Mouse (Mus musculus) embryonic facial prominence, embryonic 11.5 days (tissue): ENCODE measurements around the gene Sorl1. TPM values are rescaled to one million over a fixed set of nuclear protein-coding genes. Genes with fewer than 3 reads are reported as not detected.

Experiments used
- ATAC-seq: fragments of 200-750 bp; cut with Nextera tagmentation; replicated peaks from 2 replicates; pipeline ENCODE4 v1.8.0; 2017; ENCODE audit warnings: low read depth; ENCODE audit not compliant: insufficient number of reproducible peaks, low FRiP score, low TSS enrichment
- DNase-seq: peaks from one replicate; pipeline ENCODE4 v3.0.0-alpha.2; 2015; ENCODE audit warnings: low spot score
- H3K27ac ChIP-seq: fragments of 300-500 bp; sonication (generic); replicated peaks from 2 replicates; pipeline ENCODE4 v1.5.1; 2014; ENCODE audit warnings: mild to moderate bottlenecking, low read depth, low read length, control low read depth
- H3K27me3 ChIP-seq: fragments of 300-500 bp; sonication (generic); 2 replicates; pipeline ENCODE4 v1.6.1; 2014; ENCODE audit warnings: mild to moderate bottlenecking, low read length, moderate library complexity, mixed read lengths; ENCODE audit not compliant: control insufficient read depth, insufficient read depth
- H3K36me3 ChIP-seq: fragments of 300-500 bp; sonication (generic); replicated peaks from 2 replicates; pipeline ENCODE4 v1.6.1; 2014; ENCODE audit warnings: low read depth, mild to moderate bottlenecking, low read length, moderate library complexity, mixed read lengths; ENCODE audit not compliant: control insufficient read depth, insufficient read depth
- H3K4me1 ChIP-seq: fragments of 300-500 bp; sonication (generic); 2 replicates; pipeline ENCODE4 v1.6.1; 2014; ENCODE audit warnings: low read length, mixed read lengths; ENCODE audit not compliant: control insufficient read depth, insufficient read depth
- H3K4me2 ChIP-seq: fragments of 300-500 bp; sonication (generic); 2 replicates; pipeline ENCODE4 v1.6.1; 2014; ENCODE audit warnings: low read depth, mild to moderate bottlenecking, control low read depth, low read length, moderate library complexity
- H3K4me3 ChIP-seq: fragments of 300-500 bp; sonication (generic); 2 replicates; pipeline ENCODE4 v1.5.1; 2014; ENCODE audit warnings: low read depth, low read length, control low read depth
- H3K9ac ChIP-seq: fragments of 300-500 bp; sonication (generic); replicated peaks from 2 replicates; pipeline ENCODE4 v1.6.1; 2014; ENCODE audit warnings: mild to moderate bottlenecking, control low read depth, low read length
- H3K9me3 ChIP-seq: fragments of 300-500 bp; sonication (generic); replicated peaks from 2 replicates; pipeline ENCODE4 v1.6.1; 2016; ENCODE audit warnings: mild to moderate bottlenecking, low read length, inconsistent platforms, mixed read lengths; ENCODE audit not compliant: control insufficient read depth
- WGBS: fragments of 180-500 bp; shearing (Covaris S2); extraction: QIAGEN DNeasy Blood & Tissue Kit; methylation state at CpG from one replicate; pipeline ENCODE4 v1.1.7; 2014; 5-methylcytosine and 5-hydroxymethylcytosine counted together
- polyA plus RNA-seq: library from polyadenylated mRNA; unstranded; fragments of >200 nt; fragmentation: Nextera tagmentation; extraction: Ambion mirVana; gene quantifications from 2 replicates; pipeline ENCODE4 v1.2.1, GENCODE M21; 2014

Gene Sorl1
- polyA plus RNA-seq, 1 experiment from 2014 or later, result 5.8 TPM

GRCm38 (mm10) chr9:42157981-42158380 lies 33.9 kb upstream of the Sorl1 start:
- no peaks in the 10 kb centered on the region for H3K9me3 ChIP-seq
- no peaks in the 10 kb centered on the region for H3K4me1 ChIP-seq
- H3K4me3 ChIP-seq, result no peak overlapping the region
- H3K9ac ChIP-seq, result no peak overlapping the region
- 88% methylated on average over 5 of the region's 5 CpGs for WGBS
- no peaks in the 10 kb centered on the region for H3K36me3 ChIP-seq
- ATAC-seq (no peak), DNase-seq (no peak)
- no peak overlapping the region for H3K4me2 ChIP-seq
- no peaks in the 10 kb centered on the region for H3K27me3 ChIP-seq
- no peak overlapping the region for H3K27ac ChIP-seq

GRCm38 (mm10) chr9:42156566-42156965 lies 32.5 kb upstream of the Sorl1 start:
- H3K9ac ChIP-seq, result no peak overlapping the region
- H3K36me3 ChIP-seq, result no peaks in the 10 kb centered on the region
- no peaks in the 10 kb centered on the region for H3K4me1 ChIP-seq
- H3K4me3 ChIP-seq, result no peak overlapping the region
- DNase-seq (no peak), ATAC-seq (no peak)
- WGBS, result 85% methylated on average over 3 of the region's 3 CpGs
- no peak overlapping the region for H3K4me2 ChIP-seq
- H3K9me3 ChIP-seq, result no peaks in the 10 kb centered on the region
- H3K27me3 ChIP-seq, result no peaks in the 10 kb centered on the region
- H3K27ac ChIP-seq, result no peak overlapping the region

- Histone ChIP-seq H3K4me3 (no peak overlapping the region), H3K9ac (no peak overlapping the region), H3K27ac (no peak overlapping the region), H3K9me3 (no peaks in the 10 kb centered on the region), H3K36me3 (no peaks in the 10 kb centered on the region), H3K4me1 (no peaks in the 10 kb centered on the region), H3K27me3 (no peaks in the 10 kb centered on the region), H3K4me2 (no peak overlapping the region)
- no peak for DNase-seq
- 85% methylated on average over 6 of the region's 6 CpGs for WGBS
- ATAC-seq, result no peak
These were observed 30.6 kb upstream of the Sorl1 start for GRCm38 (mm10) chr9:42154682-42155081.

GRCm38 (mm10) chr9:42148816-42149215 lies 24.7 kb upstream of the Sorl1 start:
- ATAC-seq, result no peak
- Histone ChIP-seq H3K4me3 (no peak overlapping the region), H3K9ac (no peak overlapping the region), H3K36me3 (no peaks in the 10 kb centered on the region), H3K27ac (no peak overlapping the region), H3K27me3 (no peaks in the 10 kb centered on the region), H3K4me1 (no peaks in the 10 kb centered on the region), H3K4me2 (no peak overlapping the region), H3K9me3 (no peaks in the 10 kb centered on the region)
- 87% methylated on average over 6 of the region's 6 CpGs for WGBS
- no peak for DNase-seq

- ATAC-seq (no peak), DNase-seq (no peak)
- Histone ChIP-seq H3K4me3 (no peak overlapping the region), H3K36me3 (no peaks in the 10 kb centered on the region), H3K4me2 (no peak overlapping the region), H3K27ac (no peak overlapping the region), H3K9me3 (no peaks in the 10 kb centered on the region), H3K9ac (no peak overlapping the region), H3K4me1 (no peaks in the 10 kb centered on the region), H3K27me3 (no peaks in the 10 kb centered on the region)
- 64% methylated on average over 4 of the region's 4 CpGs for WGBS
These were observed 23.9 kb upstream of the Sorl1 start for GRCm38 (mm10) chr9:42148036-42148435.

GRCm38 (mm10) chr9:42146463-42146862 lies 22.4 kb upstream of the Sorl1 start:
- Histone ChIP-seq H3K9ac (no peak overlapping the region), H3K27me3 (no peaks in the 10 kb centered on the region), H3K4me2 (no peak overlapping the region), H3K4me3 (no peak overlapping the region), H3K4me1 (no peaks in the 10 kb centered on the region), H3K36me3 (no peaks in the 10 kb centered on the region), H3K9me3 (no peaks in the 10 kb centered on the region), H3K27ac (no peak overlapping the region)
- 87% methylated on average over 2 of the region's 2 CpGs for WGBS
- ATAC-seq, result no peak
- DNase-seq, result no peak

GRCm38 (mm10) chr9:42141549-42142210 lies 17.6 kb upstream of the Sorl1 start:
- DNase-seq (no peak), ATAC-seq (no peak)
- H3K9me3 ChIP-seq, result no peaks in the 10 kb centered on the region
- H3K9ac ChIP-seq, result no peak overlapping the region
- H3K4me3 ChIP-seq, result no peak overlapping the region
- WGBS, result 80% methylated on average over 6 of the region's 6 CpGs
- H3K4me1 ChIP-seq, result no peaks in the 10 kb centered on the region
- no peak overlapping the region for H3K27ac ChIP-seq
- no peak overlapping the region for H3K4me2 ChIP-seq
- H3K36me3 ChIP-seq, result no peaks in the 10 kb centered on the region
- no peaks in the 10 kb centered on the region for H3K27me3 ChIP-seq

GRCm38 (mm10) chr9:42138248-42138858 lies 14.3 kb upstream of the Sorl1 start:
- no peak for DNase-seq
- WGBS, result 86% methylated on average over 4 of the region's 4 CpGs
- no peak for ATAC-seq

More at GRCm38 (mm10) chr9:42138248-42138858, 14.3 kb upstream of the Sorl1 start:
- H3K4me2 ChIP-seq, result no peak overlapping the region
- H3K9ac ChIP-seq, result no peak overlapping the region
- no peak overlapping the region for H3K27ac ChIP-seq
- H3K27me3 ChIP-seq, result no peaks in the 10 kb centered on the region
- no peak overlapping the region for H3K4me3 ChIP-seq
- H3K4me1 ChIP-seq, result no peaks in the 10 kb centered on the region
- H3K36me3 ChIP-seq, result no peaks in the 10 kb centered on the region
- H3K9me3 ChIP-seq, result no peaks in the 10 kb centered on the region
